Mouse (Mus musculus): ENCODE data around the gene Brf1. TPM values are rescaled to one million over a fixed set of nuclear protein-coding genes. Genes with fewer than 3 reads are reported as not detected.

Gene Brf1
- polyA plus RNA-seq, 1 experiment from 2014 or later = 44.1 TPM

- Histone ChIP-seq H3K4me3 (replicated peaks) (peak overlapping the region; percentile 89), H3K27ac (replicated peaks) (peak overlapping the region; percentile 96), H3K9me3 (replicated peaks) (no peaks in the 10 kb centered on the region), H3K9ac (replicated peaks) (peak overlapping the region; percentile 96), H3K27me3 (replicated peaks) (no peaks in the 10 kb centered on the region), H3K4me1 (peaks cover 29% of the 10 kb centered on the region), H3K4me2 (peak overlapping the region; percentile 85), H3K36me3 (no peaks in the 10 kb centered on the region)
- WGBS = 1% methylated on average over 56 of the region's 56 CpGs
- peak; percentile 12 for ATAC-seq (ENCODE audit: low FRiP score)
Observed at GRCm38 (mm10) chr12:112999569-113000293, 773 bp downstream of the Brf1 start.

DNA sequence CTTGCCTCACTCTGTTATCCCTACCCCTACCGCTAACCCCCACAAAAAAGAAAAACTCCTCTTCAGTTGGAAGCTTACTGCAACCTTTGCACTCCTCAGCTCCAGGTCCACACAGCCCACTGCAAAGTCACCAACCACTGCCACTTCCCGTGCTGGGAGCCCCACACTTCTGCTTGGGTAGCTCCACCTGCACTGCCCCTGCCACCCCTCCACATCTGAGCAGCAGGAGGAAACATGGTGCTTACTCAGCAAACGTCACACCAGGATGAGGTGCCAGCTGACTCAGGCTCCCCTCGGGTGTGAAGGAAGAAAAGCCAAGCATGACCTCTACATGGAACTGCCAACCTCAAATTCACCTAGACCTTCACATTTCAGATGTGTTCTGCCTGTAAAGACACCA is 6.4 kb downstream of the Brf1 start:
- 89% methylated on average over 4 of the region's 4 CpGs for WGBS
- H3K4me2 ChIP-seq = no peak overlapping the region
- no peak overlapping the region for H3K9ac ChIP-seq (replicated peaks)
- peaks cover 16% of the 10 kb centered on the region; the same call in 1 of the 2 replicates for H3K36me3 ChIP-seq
- no peaks in the 10 kb centered on the region for H3K9me3 ChIP-seq (replicated peaks)
- H3K27me3 ChIP-seq (replicated peaks) = no peaks in the 10 kb centered on the region
- H3K4me3 ChIP-seq (replicated peaks) = no peak overlapping the region
- no peak for ATAC-seq (ENCODE audit: low FRiP score)
- peaks cover 20% of the 10 kb centered on the region for H3K4me1 ChIP-seq
- no peak overlapping the region for H3K27ac ChIP-seq (replicated peaks)

GRCm38 (mm10) chr12:112991444-112991843 is 9.1 kb downstream of the Brf1 start:
- WGBS = 88% methylated on average over 2 of the region's 2 CpGs

GRCm38 (mm10) chr12:112990706-112991405 is 9.6 kb downstream of the Brf1 start:
- Histone ChIP-seq H3K4me2 (no peak overlapping the region), H3K27ac (replicated peaks) (no peak overlapping the region), H3K4me3 (replicated peaks) (no peak overlapping the region), H3K27me3 (replicated peaks) (no peaks in the 10 kb centered on the region), H3K4me1 (no peaks in the 10 kb centered on the region), H3K9ac (replicated peaks) (no peak overlapping the region), H3K36me3 (peaks cover 40% of the 10 kb centered on the region), H3K9me3 (replicated peaks) (no peaks in the 10 kb centered on the region)
- 92% methylated on average over 5 of the region's 5 CpGs for WGBS
- ATAC-seq (ENCODE audit: low FRiP score) = no peak

More at GRCm38 (mm10) chr12:112991444-112991843, 9.1 kb downstream of the Brf1 start:
- H3K4me1 ChIP-seq = no peaks in the 10 kb centered on the region
- no peak overlapping the region for H3K9ac ChIP-seq (replicated peaks)
- no peak overlapping the region for H3K4me2 ChIP-seq
- no peaks in the 10 kb centered on the region for H3K27me3 ChIP-seq (replicated peaks)
- H3K27ac ChIP-seq (replicated peaks) = no peak overlapping the region
- ATAC-seq (ENCODE audit: low FRiP score) = no peak
- peaks cover 34% of the 10 kb centered on the region for H3K36me3 ChIP-seq
- H3K9me3 ChIP-seq (replicated peaks) = no peaks in the 10 kb centered on the region
- H3K4me3 ChIP-seq (replicated peaks) = no peak overlapping the region

DNA sequence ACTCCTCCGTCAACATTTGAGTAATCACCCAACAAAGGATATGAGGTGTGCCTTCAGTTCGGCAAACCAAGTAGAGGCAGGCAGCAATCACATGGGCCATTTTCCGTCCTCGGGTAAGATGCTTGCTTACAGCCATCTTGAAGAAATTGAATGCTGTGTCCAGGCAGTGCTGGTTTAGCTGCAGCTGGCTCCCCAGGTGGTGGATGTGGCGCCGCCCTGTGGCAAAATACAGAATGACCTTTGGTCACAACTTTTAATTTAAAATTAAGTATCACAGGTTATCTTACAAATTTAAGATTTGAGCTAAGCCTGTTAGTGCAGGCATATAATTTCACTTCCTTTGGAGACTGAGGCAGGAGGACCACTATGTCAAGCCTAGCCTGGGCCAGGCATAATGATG is 12.6 kb downstream of the Brf1 start:
- 80% methylated on average over 6 of the region's 6 CpGs for WGBS
- H3K4me1 ChIP-seq = no peaks in the 10 kb centered on the region
- H3K36me3 ChIP-seq = peaks cover 64% of the 10 kb centered on the region
- H3K4me2 ChIP-seq = no peak overlapping the region
- H3K9me3 ChIP-seq (replicated peaks) = no peaks in the 10 kb centered on the region
- H3K9ac ChIP-seq (replicated peaks) = no peak overlapping the region
- H3K27me3 ChIP-seq (replicated peaks) = no peaks in the 10 kb centered on the region
- H3K4me3 ChIP-seq (replicated peaks) = no peak overlapping the region
- no peak for ATAC-seq (ENCODE audit: low FRiP score)
- no peak overlapping the region for H3K27ac ChIP-seq (replicated peaks)

DNA sequence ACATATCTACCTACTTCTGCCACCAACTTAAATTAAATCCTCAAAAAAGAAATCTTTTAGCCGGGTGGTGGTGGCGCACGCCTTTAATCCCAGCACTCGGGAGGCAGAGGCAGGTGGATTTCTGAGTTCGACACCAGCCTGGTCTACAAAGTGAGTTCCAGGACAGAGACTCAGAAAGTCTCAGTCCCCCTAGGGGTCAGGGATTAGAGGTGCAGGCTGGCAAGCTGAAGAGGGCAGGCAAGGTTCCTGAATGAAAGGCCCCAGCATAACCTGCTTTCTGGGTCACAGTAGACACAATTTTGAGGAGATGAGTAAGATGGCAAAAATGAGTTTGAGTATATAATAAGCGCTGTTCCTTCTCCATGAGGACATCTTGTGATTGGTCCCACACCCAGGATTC is 15.2 kb downstream of the Brf1 start:
- 91% methylated on average over 6 of the region's 6 CpGs for WGBS
- peaks cover 66% of the 10 kb centered on the region for H3K36me3 ChIP-seq
- H3K27me3 ChIP-seq (replicated peaks) = no peaks in the 10 kb centered on the region
- no peak for ATAC-seq (ENCODE audit: low FRiP score)
- no peaks in the 10 kb centered on the region for H3K9me3 ChIP-seq (replicated peaks)
- no peak overlapping the region for H3K27ac ChIP-seq (replicated peaks)
- no peaks in the 10 kb centered on the region for H3K4me1 ChIP-seq
- H3K4me3 ChIP-seq (replicated peaks) = no peak overlapping the region
- no peak overlapping the region for H3K4me2 ChIP-seq
- H3K9ac ChIP-seq (replicated peaks) = no peak overlapping the region

GRCm38 (mm10) chr12:112982031-112982430 is 18.5 kb downstream of the Brf1 start:
- no peak overlapping the region for H3K9ac ChIP-seq (replicated peaks)
- no peak overlapping the region for H3K4me2 ChIP-seq
- ATAC-seq (ENCODE audit: low FRiP score) = no peak
- H3K4me1 ChIP-seq = peaks cover 15% of the 10 kb centered on the region
- no peak overlapping the region for H3K4me3 ChIP-seq (replicated peaks)
- H3K27ac ChIP-seq (replicated peaks) = no peak overlapping the region
- H3K36me3 ChIP-seq = peaks cover 82% of the 10 kb centered on the region
- 62% methylated on average over 2 of the region's 2 CpGs for WGBS
- no peaks in the 10 kb centered on the region for H3K9me3 ChIP-seq (replicated peaks)
- no peaks in the 10 kb centered on the region for H3K27me3 ChIP-seq (replicated peaks)

DNA sequence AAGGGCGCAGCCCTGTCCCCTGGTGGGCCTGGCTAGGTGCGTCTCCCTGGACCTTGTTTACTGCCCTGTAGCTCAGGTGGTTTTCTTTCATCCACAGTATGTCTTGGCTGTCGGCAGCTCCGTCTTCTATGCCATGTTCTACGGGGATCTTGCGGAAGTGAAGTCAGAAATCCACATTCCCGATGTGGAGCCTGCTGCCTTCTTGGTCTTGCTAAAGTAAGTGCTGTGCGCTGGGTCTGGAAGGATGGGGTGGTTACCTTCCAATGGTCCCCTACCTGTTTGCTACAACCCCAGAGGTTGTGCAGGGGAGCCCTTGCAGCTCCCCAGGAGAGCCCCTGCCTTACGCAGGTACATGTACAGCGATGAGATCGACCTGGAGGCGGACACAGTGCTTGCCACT is 23.3 kb downstream of the Brf1 start:
- no peaks in the 10 kb centered on the region for H3K9me3 ChIP-seq (replicated peaks)
- 41% methylated on average over 12 of the region's 12 CpGs for WGBS
- H3K36me3 ChIP-seq = peaks cover 56% of the 10 kb centered on the region
- no peaks in the 10 kb centered on the region for H3K27me3 ChIP-seq (replicated peaks)
- peak overlapping the region; percentile 97 for H3K27ac ChIP-seq (replicated peaks)
- peak overlapping the region; percentile 63 for H3K4me3 ChIP-seq (replicated peaks)
- no peak for ATAC-seq (ENCODE audit: low FRiP score)
- peak overlapping the region; percentile 84 for H3K4me2 ChIP-seq
- H3K9ac ChIP-seq (replicated peaks) = peak overlapping the region; percentile 84
- H3K4me1 ChIP-seq = peaks cover 26% of the 10 kb centered on the region

GRCm38 (mm10) chr12:112976371-112977073 is 24.0 kb downstream of the Brf1 start, which contains the start of gene Btbd6:
Btbd6 (plus strand) TSS chr12:112976482.
- Histone ChIP-seq H3K4me2 (peak within 1 kb of the TSS; percentile 84), H3K9me3 (replicated peaks) (no peaks in the 10 kb centered on the region), H3K27ac (replicated peaks) (peak within 1 kb of the TSS; percentile 97), H3K9ac (replicated peaks) (peak within 1 kb of the TSS; percentile 84), H3K27me3 (replicated peaks) (no peaks in the 10 kb centered on the region), H3K4me1 (peaks cover 26% of the 10 kb centered on the region), H3K36me3 (peaks cover 62% of the 10 kb centered on the region), H3K4me3 (replicated peaks) (peak within 1 kb of the TSS; percentile 63)
- WGBS = under 1% methylated on average over 77 of the region's 80 CpGs
- ATAC-seq (ENCODE audit: low FRiP score) = peak; percentile 96

GRCm38 (mm10) chr12:112974736-112975135 is 25.8 kb downstream of the Brf1 start:
- H3K4me2 ChIP-seq = no peak overlapping the region
- no peak overlapping the region for H3K27ac ChIP-seq (replicated peaks)
- no peaks in the 10 kb centered on the region for H3K9me3 ChIP-seq (replicated peaks)
- peaks cover 59% of the 10 kb centered on the region for H3K36me3 ChIP-seq
- H3K27me3 ChIP-seq (replicated peaks) = no peaks in the 10 kb centered on the region
- 93% methylated on average over 9 of the region's 9 CpGs for WGBS
- no peak for ATAC-seq (ENCODE audit: low FRiP score)
- H3K9ac ChIP-seq (replicated peaks) = no peak overlapping the region
- no peak overlapping the region for H3K4me3 ChIP-seq (replicated peaks)
- peaks cover 26% of the 10 kb centered on the region for H3K4me1 ChIP-seq

DNA sequence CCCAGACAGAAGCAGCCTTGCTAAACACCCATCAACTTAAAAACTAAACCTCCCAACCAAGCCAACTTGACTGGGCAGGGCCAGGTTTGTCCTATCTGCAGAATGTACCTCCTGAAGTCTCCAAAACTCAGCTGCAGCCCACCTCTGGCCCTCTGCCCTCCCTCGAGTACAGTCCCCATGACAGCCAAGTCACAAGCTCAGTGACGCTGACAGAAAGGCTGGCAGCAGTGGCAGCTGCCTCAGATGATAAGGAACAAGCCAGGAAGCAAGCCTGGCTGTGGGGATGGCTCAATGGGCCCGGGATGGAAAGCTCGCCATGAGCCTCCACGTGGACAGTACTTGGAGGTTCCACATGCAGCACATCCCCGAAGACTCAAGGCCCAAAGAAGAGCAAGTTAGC is 30.9 kb downstream of the Brf1 start:
- Histone ChIP-seq H3K4me2 (no peak overlapping the region), H3K27ac (replicated peaks) (no peak overlapping the region), H3K9me3 (replicated peaks) (no peaks in the 10 kb centered on the region), H3K27me3 (replicated peaks) (no peaks in the 10 kb centered on the region), H3K4me3 (replicated peaks) (no peak overlapping the region), H3K9ac (replicated peaks) (no peak overlapping the region), H3K36me3 (peaks cover 88% of the 10 kb centered on the region), H3K4me1 (no peaks in the 10 kb centered on the region)
- no peak for ATAC-seq (ENCODE audit: low FRiP score)
- 97% methylated on average over 6 of the region's 6 CpGs for WGBS
